Mouse (Mus musculus) cerebellum, adult (tissue): ENCODE data around the gene Tmem256.

Experiments
- ATAC-seq: cut with Nextera tagmentation; 2 replicates; pipeline ENCODE4 v1.9.2; 2017; ENCODE audit warnings: mild to moderate bottlenecking, moderate library complexity, mixed read lengths; ENCODE audit not compliant: insufficient number of reproducible peaks, low FRiP score, low TSS enrichment

Tmem256 gene

GRCm38 (mm10) chr11:69810280-69810679 is 28.0 kb upstream of the Tmem256 start:
- no peak for ATAC-seq

- ATAC-seq: no peak
These were observed 23.2 kb upstream of the Tmem256 start, which contains the start of gene Gm39566 for GRCm38 (mm10) chr11:69815155-69815554. Gm39566 (minus strand) TSS chr11:69815298.

GRCm38 (mm10) chr11:69816520-69816919 is 21.8 kb upstream of the Tmem256 start:
- no peak for ATAC-seq

DNA sequence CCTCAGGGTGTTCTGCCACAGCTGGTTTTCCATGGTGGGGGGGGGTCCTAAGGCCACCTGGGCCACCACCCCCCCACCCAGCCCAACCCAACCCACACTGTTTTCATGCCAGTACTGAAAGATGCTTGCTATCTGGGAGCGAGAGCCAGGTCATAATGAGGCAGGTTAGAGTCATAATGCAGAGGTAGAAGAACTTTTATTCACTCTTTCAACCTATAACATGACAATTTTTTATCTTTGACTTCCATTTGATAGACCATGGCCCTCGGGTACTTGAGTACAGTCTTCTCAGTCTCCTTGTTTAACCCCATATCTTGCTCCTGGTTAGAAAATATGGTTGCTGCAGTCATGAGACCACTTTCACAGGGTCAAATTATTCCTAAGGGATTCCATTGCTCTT is 19.9 kb upstream of the Tmem256 start, which contains the start of gene Spem2:
Spem2 (minus strand) TSS at position 101 of the 400 bp plus-strand sequence.
- no peak for ATAC-seq

- ATAC-seq: no peak
These were observed 19.4 kb upstream of the Tmem256 start for GRCm38 (mm10) chr11:69818871-69819270.

GRCm38 (mm10) chr11:69822080-69822479 is 16.2 kb upstream of the Tmem256 start, which contains the start of gene Spem1:
Spem1 (minus strand) TSS chr11:69822180.
- ATAC-seq: no peak

DNA sequence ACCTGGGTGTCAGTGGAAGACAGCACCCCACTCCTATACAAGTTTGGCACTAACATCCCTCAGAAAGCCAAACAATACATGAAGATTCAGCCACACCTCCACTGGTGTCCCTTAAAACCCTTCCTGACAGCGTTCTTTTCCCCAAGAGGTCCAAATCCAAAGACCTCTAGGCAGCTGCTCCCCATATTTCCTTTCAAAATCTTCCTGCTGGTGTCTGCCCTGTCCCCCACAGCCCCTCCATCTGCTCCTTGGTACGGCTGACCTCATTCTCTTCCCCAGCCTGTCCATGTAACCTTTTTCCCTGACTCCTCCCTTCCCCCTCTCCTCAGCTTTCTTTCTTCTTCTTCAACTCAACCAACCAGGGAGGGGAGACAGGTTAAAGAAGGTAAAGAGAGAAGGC is 14.9 kb upstream of the Tmem256 start:
- no peak for ATAC-seq

GRCm38 (mm10) chr11:69828832-69829231 is 9.5 kb upstream of the Tmem256 start:
- ATAC-seq: no peak

DNA sequence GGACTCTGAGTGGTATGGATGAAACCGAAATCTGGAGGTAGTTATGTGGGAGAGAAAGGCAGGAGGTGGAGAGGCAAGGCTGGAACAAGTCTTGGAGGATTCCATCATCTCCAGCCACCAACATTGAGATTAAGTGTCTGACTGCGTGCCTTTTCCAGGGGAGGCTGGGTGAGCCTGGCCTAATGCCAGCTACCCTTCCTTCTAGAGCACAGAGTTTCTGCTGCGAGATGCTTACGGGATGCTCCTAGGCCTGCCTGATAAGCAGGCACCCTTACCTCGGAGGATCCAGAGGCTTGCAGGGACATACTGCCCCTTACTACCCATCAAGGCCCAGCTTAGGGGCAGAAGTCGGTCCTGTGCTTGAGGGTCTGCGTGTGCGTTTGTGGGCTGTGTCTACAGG is 4.8 kb upstream of the Tmem256 start:
- ATAC-seq: no peak

- no peak for ATAC-seq
These were observed 4.2 kb upstream of the Tmem256 start for GRCm38 (mm10) chr11:69834001-69834549.

GRCm38 (mm10) chr11:69835326-69835965 is 2.9 kb upstream of the Tmem256 start:
- no peak for ATAC-seq

DNA sequence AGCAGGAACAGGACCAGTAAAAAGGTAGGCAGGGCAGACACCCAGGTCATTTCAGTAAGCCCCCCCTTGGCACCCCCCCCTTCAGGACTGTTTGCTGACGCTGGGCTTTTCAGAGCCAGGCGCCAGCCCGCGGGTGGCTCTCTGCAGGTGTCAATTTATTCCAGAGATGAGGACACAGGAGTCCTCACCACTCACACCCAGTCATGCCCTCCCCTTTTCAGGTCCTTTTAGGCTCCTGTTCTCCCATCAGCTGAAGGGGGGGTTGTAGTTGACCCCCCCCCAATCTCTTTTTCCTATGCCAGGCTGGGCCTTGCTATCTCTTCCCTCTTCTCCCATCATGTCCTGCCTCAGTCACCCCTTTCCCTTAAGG is 2.4 kb upstream of the Tmem256 start:
- ATAC-seq: no peak

DNA sequence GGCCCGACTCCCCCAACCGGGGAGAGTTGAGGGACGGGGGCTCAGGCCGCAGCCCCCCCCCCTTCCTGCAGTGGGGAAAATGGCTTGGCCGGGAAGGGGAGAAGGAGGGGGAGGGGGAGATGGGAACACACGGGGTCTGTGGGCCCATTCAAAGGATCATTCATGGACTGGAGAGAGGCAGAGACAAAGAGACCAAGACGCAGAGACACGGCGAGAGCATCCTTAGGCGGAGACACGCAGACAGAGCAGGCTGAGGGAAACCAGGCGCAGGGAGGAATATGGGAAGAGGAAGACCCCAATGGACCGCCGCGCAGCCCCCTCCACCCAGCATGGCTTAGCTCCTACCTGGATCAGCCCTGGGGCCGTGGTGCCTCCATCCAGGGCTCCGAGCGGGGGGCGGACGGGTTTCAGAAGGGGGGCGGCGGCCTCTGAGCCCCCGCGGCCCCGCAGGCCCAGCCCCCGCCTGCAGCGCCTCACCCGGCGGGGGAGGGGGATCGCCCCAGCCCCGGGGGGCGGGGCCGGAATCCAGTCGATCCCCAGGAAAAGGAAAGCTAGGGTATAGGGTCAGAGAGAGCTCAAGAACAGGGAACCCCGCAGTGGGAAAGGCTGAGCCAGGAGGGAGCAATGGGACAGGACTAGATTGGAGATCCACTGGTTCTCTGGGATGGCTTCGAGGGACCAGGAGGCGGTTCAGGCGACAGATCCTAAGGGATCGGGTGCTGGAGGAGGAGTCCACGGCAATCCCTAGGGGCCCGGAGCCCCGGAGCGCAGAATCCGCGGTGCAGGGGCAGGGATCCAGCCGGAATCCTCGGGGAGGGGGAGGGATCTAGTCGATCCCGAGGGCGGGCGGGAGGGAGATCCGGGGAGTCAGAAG is 1.4 kb upstream of the Tmem256 start:
- ATAC-seq: no peak

- peak; percentile 28; the same call in 1 of the 2 replicates for ATAC-seq
These were observed 736 bp upstream of the Tmem256 start, which contains the start of gene Nlgn2 for GRCm38 (mm10) chr11:69837604-69837951. Nlgn2 (minus strand) TSS chr11:69837784.

DNA sequence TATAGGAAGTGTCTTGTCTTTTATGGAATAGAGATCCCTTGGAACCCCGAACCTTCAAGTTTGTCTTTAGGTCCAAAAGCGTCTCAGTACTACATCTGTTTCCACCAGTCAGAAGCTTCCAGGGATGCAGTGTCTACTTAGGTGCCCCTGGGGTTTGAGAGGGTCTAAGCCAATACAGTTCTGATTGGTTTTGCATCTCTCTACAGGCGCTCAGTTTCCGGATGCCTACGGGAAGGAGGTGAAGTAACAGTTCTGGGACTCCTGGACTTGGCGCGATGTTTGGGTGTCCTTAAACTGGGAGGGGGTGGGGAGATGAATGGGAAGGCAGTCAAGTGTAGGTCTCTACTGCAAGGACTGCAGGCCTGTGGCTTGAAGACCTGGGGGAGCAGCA is 395 bp downstream of the Tmem256 start:
- no peak for ATAC-seq

GRCm38 (mm10) chr11:69846198-69846680 is 7.9 kb downstream of the Tmem256 start, which contains the start of gene Plscr3:
Plscr3 (plus strand) TSS chr11:69846376.
- ATAC-seq: peak; percentile 78

DNA sequence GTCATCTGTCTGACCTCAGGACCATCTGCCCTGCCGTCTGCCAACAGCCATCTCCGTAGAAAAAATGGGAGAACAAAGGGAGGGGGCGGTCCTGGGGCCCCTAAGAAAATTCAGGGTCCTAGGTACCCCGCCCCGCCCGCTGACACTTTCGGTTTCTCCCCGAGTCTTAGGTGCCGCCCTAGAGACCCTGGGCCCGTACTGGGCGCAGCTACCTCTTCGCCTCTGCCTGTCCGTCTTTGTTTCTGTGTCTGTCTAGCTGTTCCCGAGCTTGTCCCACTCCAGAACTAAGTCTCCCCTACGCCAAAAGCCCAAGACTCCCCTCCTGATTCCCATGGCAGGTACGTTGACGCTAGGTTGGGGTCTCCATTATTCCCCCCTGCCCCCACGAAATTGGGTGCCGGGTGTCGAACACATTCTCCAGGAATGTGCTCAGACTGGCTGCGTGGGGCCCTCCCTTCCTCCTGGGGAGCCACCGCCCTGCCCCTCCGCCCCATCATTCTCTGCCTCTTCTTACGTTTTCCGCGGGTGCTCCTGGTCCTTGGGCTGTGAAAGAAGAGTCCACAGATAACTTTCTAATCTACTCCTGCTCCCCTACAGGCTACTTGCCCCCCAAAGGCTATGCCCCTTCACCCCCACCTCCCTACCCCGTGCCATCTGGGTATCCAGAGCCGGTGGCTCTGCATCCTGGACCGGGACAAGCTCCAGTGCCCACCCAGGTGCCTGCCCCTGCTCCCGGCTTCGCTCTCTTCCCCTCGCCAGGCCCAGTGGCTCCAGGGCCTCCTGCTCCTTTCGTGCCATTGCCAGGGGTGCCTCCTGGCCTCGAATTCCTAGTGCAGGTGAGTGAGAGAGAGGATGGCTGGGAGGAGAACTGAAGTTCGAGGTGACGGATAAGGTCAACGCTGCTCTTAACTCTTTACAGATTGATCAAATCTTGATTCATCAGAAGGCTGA is 8.7 kb downstream of the Tmem256 start:
- ATAC-seq: no peak

DNA sequence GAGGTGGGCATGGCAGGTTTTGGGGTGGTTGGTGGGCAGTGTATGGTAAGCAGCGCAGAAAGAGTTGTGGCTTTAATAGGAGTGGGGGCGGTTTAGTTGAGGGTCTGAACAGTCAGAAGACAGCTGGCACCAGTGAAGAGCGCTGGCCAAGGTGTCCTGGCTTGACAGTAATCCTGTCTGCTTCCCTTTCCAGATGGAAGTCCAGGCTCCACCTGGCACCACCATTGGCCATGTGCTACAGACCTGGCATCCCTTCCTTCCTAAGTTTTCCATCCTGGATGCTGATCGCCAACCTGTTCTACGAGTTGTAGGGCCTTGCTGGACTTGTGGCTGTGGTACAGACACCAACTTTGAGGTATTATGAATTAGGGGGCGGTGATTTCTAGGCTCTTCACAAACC is 9.7 kb downstream of the Tmem256 start:
- no peak for ATAC-seq

DNA sequence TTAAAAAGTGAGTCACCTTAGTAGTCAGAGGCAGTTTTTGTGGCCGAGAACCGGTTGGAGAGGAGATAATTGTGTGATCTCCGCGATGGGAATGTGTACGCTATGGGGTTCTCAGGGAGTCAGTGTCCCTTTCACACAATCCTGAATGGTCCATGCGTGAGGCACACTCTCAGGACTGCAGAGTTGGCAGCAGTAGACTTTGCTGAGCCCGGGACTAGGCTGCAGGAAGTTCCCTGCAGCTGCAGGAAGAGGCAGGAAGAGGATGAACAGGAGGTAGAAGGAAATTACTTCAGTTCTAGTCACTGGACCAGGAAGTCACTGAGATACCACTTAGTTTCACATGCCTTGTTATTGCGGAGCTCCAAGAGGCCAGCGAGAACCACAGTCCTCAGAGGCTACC is 10.8 kb downstream of the Tmem256 start:
- ATAC-seq: no peak

GRCm38 (mm10) chr11:69849884-69850283 is 11.6 kb downstream of the Tmem256 start:
- no peak for ATAC-seq
